Mouse (Mus musculus): ENCODE measurements around the gene Macrod1.
A peak's percentile ranks its signal among the peaks of the same experiment; 100 is the strongest.

Macrod1 gene

GRCm38 (mm10) chr19:7171447-7171846 lies 114.8 kb downstream of the Macrod1 start:
- no peak for DNase-seq (ENCODE audit: low spot score)

GRCm38 (mm10) chr19:7172051-7172866 lies 115.6 kb downstream of the Macrod1 start:
- DNase-seq (ENCODE audit: low spot score): no peak

GRCm38 (mm10) chr19:7176041-7176696 lies 119.6 kb downstream of the Macrod1 start:
- DNase-seq (ENCODE audit: low spot score): no peak

GRCm38 (mm10) chr19:7177804-7178511 lies 121.3 kb downstream of the Macrod1 start:
- no peak for DNase-seq (ENCODE audit: low spot score)

- no peak for DNase-seq (ENCODE audit: low spot score)
Measured at GRCm38 (mm10) chr19:7178841-7179452, 122.3 kb downstream of the Macrod1 start.

- no peak for DNase-seq (ENCODE audit: low spot score)
Measured at GRCm38 (mm10) chr19:7180756-7181405, 124.3 kb downstream of the Macrod1 start.

- DNase-seq (ENCODE audit: low spot score): no peak
Measured at GRCm38 (mm10) chr19:7181496-7181895, 124.9 kb downstream of the Macrod1 start.

- DNase-seq (ENCODE audit: low spot score): peak; percentile 22
Measured at GRCm38 (mm10) chr19:7182273-7182949, 125.8 kb downstream of the Macrod1 start.

- no peak for DNase-seq (ENCODE audit: low spot score)
Measured at GRCm38 (mm10) chr19:7183419-7183818, 126.8 kb downstream of the Macrod1 start.

- no peak for DNase-seq (ENCODE audit: low spot score)
Measured at GRCm38 (mm10) chr19:7185059-7185458, 128.4 kb downstream of the Macrod1 start.

- no peak for DNase-seq (ENCODE audit: low spot score)
Measured at GRCm38 (mm10) chr19:7185715-7186291, 129.2 kb downstream of the Macrod1 start.

- DNase-seq (ENCODE audit: low spot score): no peak
Measured at GRCm38 (mm10) chr19:7187157-7187556, 130.5 kb downstream of the Macrod1 start.

GRCm38 (mm10) chr19:7189026-7189425 lies 132.4 kb downstream of the Macrod1 start:
- no peak for DNase-seq (ENCODE audit: low spot score)

GRCm38 (mm10) chr19:7190986-7191385 lies 134.4 kb downstream of the Macrod1 start:
- no peak for DNase-seq (ENCODE audit: low spot score)

- DNase-seq (ENCODE audit: low spot score): no peak
Measured at GRCm38 (mm10) chr19:7191639-7192038, 135.0 kb downstream of the Macrod1 start.

- no peak for DNase-seq (ENCODE audit: low spot score)
Measured at GRCm38 (mm10) chr19:7192561-7192967, 136.0 kb downstream of the Macrod1 start.

GRCm38 (mm10) chr19:7195900-7196728 lies 139.5 kb downstream of the Macrod1 start:
- DNase-seq (ENCODE audit: low spot score): no peak

GRCm38 (mm10) chr19:7196741-7197270 lies 140.2 kb downstream of the Macrod1 start:
- no peak for DNase-seq (ENCODE audit: low spot score)

GRCm38 (mm10) chr19:7197445-7197844 lies 140.8 kb downstream of the Macrod1 start:
- DNase-seq (ENCODE audit: low spot score): no peak

- DNase-seq (ENCODE audit: low spot score): no peak
Measured at GRCm38 (mm10) chr19:7199089-7199488, 142.5 kb downstream of the Macrod1 start.
